Mouse (Mus musculus) forebrain, embryonic 13.5 days (tissue): ENCODE data around the gene Six3. TPM values are rescaled to one million over a fixed set of nuclear protein-coding genes. Genes with fewer than 3 reads are reported as not detected.

Experiments used
- ATAC-seq: fragments of 200-750 bp; cut with Nextera tagmentation; 2 replicates; pipeline ENCODE4 v1.8.0; 2017
- H3K27ac ChIP-seq: fragments of 300-500 bp; sonication (generic); 2 replicates; pipeline ENCODE4 v1.5.1; 2015; ENCODE audit warnings: inconsistent platforms, mild to moderate bottlenecking, moderate library complexity
- H3K27me3 ChIP-seq: fragments of 300-500 bp; sonication (generic); 2 replicates; pipeline ENCODE4 v1.6.1; 2015; ENCODE audit warnings: mild to moderate bottlenecking, inconsistent platforms
- H3K36me3 ChIP-seq: fragments of 300-500 bp; sonication (generic); 2 replicates; pipeline ENCODE4 v1.6.1; 2015; ENCODE audit warnings: mild to moderate bottlenecking, inconsistent platforms; ENCODE audit not compliant: poor library complexity, severe bottlenecking
- H3K4me1 ChIP-seq: fragments of 300-500 bp; sonication (generic); 2 replicates; pipeline ENCODE4 v1.6.1; 2015; ENCODE audit warnings: inconsistent platforms
- H3K4me2 ChIP-seq: fragments of 300-500 bp; sonication (generic); 2 replicates; pipeline ENCODE4 v1.6.1; 2015; ENCODE audit warnings: inconsistent platforms, mild to moderate bottlenecking, moderate library complexity
- H3K4me3 ChIP-seq: fragments of 300-500 bp; sonication (generic); 2 replicates; pipeline ENCODE4 v1.5.1; 2015; ENCODE audit warnings: mild to moderate bottlenecking, inconsistent platforms
- H3K9ac ChIP-seq: fragments of 300-500 bp; sonication (generic); 2 replicates; pipeline ENCODE4 v1.6.1; 2015; ENCODE audit warnings: mild to moderate bottlenecking, inconsistent platforms
- H3K9me3 ChIP-seq: fragments of 300-500 bp; sonication (generic); replicated peaks from 2 replicates; pipeline ENCODE4 v1.6.1; 2016; ENCODE audit warnings: inconsistent platforms
- WGBS: fragments of 180-500 bp; shearing (Covaris S2); methylation state at CpG from one replicate; pipeline ENCODE4 v1.1.7; 2015; 5-methylcytosine and 5-hydroxymethylcytosine counted together
- polyA plus RNA-seq: library from polyadenylated mRNA; unstranded; fragments of >200 nt; fragmentation: Nextera tagmentation; extraction: Ambion mirVana; gene quantifications from 2 replicates; pipeline ENCODE4 v1.2.1, GENCODE M21; 2015

Six3 gene
- polyA plus RNA-seq, 1 experiment from 2014 or later, result 22.4 TPM

DNA sequence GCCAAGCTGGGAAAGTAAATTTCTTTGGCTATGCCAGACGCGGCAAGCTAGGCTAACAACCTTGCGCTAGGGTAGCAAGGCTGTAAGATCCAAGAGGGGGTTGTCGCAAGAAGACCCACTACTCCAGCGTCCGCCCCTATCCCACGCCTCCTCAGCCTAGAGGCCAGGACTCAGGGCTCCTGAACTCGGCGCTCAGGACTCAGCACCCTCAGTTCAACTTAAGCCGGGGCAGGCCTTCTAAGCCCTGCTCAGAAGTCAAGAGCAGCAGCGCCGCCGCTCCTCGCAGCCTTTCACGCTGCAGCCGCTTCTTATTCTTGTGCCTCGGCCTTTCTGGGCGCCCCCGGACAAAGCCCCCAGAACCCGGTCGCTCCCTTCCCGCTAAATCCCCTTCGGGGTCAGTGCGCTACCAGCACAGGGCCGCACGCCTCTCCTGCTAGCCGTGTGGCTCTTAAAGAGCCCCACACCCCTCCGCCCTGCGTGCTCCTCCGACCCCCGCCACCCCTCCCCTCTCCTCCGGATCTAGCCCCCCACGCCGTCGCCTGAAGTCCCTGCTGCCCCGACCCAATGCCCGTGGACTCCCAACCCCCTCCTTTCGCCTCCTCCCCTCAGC, 1.4 kb downstream of the Six3 start:
- H3K27ac ChIP-seq, result peak overlapping the region; percentile 92
- H3K36me3 ChIP-seq, result no peaks in the 10 kb centered on the region
- H3K4me1 ChIP-seq, result peaks cover 59% of the 10 kb centered on the region
- no peak for ATAC-seq
- peak overlapping the region; percentile 42 for H3K4me3 ChIP-seq
- under 1% methylated on average over 38 of the region's 38 CpGs for WGBS
- peak overlapping the region; percentile 71 for H3K9ac ChIP-seq
- H3K4me2 ChIP-seq, result peak overlapping the region; percentile 71
- H3K27me3 ChIP-seq, result peaks cover 100% of the 10 kb centered on the region
- H3K9me3 ChIP-seq, result no peaks in the 10 kb centered on the region

DNA sequence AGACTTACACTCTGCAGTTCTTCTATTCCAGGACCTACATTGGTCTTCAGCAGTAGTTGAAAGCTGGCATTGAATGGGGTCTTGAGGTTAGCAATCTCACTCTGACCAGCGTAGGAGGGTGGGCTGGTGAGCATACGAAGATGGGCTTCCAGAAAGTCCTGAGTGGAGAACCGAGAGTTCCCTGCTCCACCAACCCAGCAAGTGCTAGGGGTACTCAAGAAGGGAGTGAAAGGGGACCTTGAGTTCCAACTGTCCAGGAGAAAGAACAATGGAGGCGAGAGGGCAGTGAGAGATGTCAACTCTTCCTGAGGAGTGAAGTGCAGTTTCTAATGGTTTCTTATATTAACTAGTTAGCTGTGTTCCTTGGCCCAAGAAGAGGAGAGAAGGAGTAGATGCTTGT, 2.2 kb downstream of the Six3 start:
- ATAC-seq, result no peak
- H3K36me3 ChIP-seq, result no peaks in the 10 kb centered on the region
- no peaks in the 10 kb centered on the region for H3K9me3 ChIP-seq
- peak overlapping the region; percentile 92 for H3K27ac ChIP-seq
- H3K4me3 ChIP-seq, result peak overlapping the region; percentile 42
- H3K4me1 ChIP-seq, result peaks cover 67% of the 10 kb centered on the region
- H3K4me2 ChIP-seq, result peak overlapping the region; percentile 71
- 13% methylated on average over 4 of the region's 4 CpGs for WGBS
- peak overlapping the region; percentile 71; the same call in 1 of the 2 replicates for H3K9ac ChIP-seq
- H3K27me3 ChIP-seq, result peaks cover 100% of the 10 kb centered on the region

DNA sequence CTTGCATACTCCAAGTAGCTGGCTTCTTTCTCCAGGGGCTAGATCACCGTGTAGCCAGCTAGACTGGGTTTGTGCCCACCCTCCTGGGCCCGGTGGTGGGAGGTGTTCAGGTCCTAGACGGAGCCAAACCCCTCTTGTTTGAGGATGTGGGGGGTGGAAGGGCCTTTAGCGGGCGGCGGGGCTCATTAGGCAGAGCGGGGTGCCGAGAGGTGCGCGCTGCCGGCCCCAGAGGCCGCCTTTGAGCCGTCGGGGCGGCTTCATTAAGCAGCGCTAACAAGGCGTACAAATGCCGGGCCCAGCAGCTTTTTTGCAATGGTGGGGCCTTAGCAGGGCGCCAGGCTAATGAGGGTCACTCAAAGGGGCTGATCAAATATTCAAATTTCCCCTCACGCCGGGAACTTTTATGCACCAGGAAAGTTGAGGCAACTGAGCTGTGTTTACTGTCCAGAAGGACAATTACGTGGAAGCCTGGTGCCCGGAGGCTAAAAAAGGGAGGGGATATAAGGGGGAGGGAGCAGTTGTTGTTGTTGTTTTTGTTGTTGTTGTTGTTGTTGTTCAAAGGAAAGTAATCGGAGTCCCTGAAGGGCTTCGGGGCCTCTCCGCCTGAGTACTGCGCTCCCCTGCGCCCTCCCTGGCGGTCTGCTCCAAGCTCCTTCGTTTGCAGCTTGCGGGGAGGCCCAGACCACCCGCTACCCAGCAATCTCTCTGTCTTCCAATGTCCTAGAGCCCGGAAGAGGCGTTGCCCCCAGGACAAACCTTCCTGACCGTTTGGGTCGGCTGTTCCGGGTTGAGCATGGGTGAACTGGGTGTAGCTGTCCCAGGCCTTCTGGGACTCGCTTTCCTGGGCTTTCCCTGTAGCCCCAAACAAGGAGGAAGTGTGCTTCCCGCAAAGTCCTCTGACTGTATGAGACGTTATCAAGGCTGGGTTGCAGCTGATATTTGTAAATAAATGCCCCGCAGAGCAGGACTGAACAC, 3.4 kb downstream of the Six3 start:
- Histone ChIP-seq H3K4me2 (peak overlapping the region; percentile 71), H3K27me3 (peaks cover 99% of the 10 kb centered on the region), H3K4me3 (peak overlapping the region; percentile 42), H3K36me3 (no peaks in the 10 kb centered on the region), H3K9me3 (no peaks in the 10 kb centered on the region), H3K9ac (peak overlapping the region; percentile 71), H3K4me1 (peaks cover 79% of the 10 kb centered on the region), H3K27ac (peak overlapping the region; percentile 92)
- WGBS, result under 1% methylated on average over 41 of the region's 41 CpGs
- ATAC-seq, result no peak

DNA sequence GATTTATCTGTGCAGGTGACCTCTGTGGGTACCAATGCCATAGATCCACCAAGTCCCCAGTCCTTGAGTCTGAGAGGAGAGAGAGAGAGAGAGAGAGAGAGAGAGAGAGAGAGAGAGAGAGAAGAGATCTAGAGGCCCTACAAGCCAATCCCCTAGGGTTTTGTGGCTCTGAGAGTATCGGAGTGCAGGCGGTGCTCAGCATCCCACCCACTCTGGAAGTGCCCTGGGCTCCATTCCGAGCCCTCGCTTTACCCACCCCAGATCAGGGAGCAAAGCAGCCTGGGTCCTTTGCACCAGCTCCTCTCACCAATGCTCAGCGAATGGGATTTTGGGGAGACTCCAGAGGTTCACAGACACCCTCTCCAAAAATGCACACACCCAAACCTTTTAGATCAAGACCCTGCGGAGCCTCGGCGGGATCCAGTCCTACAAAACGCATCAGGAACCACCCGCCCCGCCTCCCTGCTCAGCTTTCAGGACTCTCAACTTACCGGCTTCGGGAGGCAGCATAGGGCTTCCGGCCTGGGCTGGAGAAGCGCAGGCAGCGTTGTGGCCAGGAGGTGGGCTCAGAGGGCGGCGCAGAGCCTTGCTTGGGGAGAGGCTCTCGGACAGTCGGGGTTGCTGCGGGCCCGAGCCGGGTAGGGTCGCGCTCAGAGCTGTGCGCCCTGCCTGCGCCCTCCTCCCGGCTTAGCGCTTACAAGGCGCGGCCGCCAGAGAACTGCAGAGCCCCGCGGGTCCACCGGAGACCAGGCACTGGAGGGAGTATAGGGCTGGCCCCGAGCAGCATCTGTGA, 4.4 kb downstream of the Six3 start:
- H3K4me3 ChIP-seq, result peak overlapping the region; percentile 42
- H3K4me2 ChIP-seq, result peak overlapping the region; percentile 71
- peaks cover 74% of the 10 kb centered on the region for H3K4me1 ChIP-seq
- H3K27ac ChIP-seq, result peak overlapping the region; percentile 92
- ATAC-seq, result peak; percentile 7; the same call in 1 of the 2 replicates
- under 1% methylated on average over 35 of the region's 36 CpGs for WGBS
- peaks cover 99% of the 10 kb centered on the region for H3K27me3 ChIP-seq
- H3K9ac ChIP-seq, result peak overlapping the region; percentile 71
- H3K9me3 ChIP-seq, result no peaks in the 10 kb centered on the region
- no peaks in the 10 kb centered on the region for H3K36me3 ChIP-seq

DNA sequence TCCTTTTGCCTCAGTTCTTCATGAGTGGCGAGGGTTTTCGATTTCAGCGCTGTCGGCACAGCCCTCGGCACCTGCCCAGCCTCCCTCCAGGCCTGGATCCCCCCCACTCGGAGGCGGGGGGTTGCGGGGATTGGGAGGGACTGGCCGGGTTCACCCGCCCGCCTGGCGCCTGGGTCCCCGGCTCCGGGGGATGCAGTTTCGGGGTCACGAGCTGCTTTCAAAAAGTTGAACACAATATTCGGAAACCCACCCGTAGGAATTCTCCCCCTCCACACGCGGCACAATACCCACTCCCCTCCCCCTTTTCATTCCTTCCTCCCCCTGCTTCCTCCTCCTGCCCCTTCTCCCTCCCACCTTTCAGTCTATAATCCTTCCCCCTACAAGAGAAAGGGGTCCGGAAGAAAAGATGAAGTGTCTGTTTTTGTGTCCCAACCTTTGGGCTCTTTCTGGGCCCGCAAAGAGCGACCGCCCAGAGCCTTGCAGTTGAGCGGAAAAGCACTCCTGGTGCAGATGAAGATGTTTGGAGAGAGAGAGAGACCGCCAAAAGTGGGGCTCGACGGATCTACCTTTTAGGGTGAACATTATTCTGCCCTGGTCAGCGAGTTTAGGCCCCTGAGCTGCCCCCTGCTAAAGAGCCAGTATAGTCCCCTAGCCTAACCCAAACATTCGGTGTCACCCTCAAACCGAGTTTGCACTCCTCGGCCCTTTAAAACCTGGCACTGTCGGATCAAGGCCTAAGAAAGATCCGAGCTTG, 5.1 kb downstream of the Six3 start:
- no peak for ATAC-seq
- Histone ChIP-seq H3K27me3 (peaks cover 99% of the 10 kb centered on the region), H3K36me3 (no peaks in the 10 kb centered on the region), H3K4me3 (peak overlapping the region; percentile 42), H3K4me2 (peak overlapping the region; percentile 71), H3K27ac (peak overlapping the region; percentile 92), H3K4me1 (peaks cover 74% of the 10 kb centered on the region), H3K9me3 (no peaks in the 10 kb centered on the region), H3K9ac (peak overlapping the region; percentile 71)
- WGBS, result 2% methylated on average over 29 of the region's 34 CpGs

DNA sequence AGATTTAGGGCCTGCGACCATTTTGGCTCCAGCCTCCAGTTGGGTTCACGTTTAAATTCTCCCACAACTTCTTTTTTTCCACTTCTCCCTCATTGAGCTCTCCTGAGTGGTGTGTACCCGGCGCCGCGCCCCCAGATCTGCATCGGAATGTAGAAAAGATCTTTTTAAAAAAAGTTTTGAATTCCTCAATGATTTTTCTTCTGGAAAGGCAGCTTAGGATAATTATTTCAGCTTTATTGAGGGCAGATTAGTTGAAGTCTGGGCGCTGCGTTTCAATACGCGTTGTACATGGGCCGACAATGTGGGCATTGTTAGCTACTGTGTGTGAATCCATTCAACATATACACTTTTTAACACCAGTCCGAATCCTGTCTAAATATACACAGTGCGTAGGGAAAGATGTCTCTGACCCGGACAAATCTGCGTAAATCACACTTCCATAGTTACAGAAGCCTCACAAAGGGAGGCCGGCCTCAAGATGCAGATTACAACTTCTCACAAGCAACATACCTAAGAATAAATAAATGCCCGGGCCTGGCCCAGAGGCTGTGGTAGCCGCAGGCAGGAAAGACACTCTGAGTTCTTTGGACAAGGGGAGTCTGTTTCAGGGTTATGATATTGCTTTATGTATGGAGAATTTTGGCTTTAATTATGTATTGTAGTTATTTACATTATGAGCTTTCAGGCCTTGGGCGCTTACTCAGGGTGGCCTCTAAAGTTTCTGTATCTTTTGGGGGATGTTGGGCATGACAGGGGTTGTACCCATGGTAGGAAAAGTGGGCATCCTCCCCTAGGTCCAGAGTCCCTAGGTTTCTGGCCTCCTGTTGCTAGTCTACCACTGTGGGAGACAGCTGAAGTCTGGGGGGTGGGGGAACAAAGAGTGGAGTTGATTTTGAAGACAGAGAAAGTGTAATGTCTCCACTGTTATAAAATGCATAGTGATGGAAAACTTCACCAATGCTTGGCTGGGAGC, 6.0 kb downstream of the Six3 start:
- Histone ChIP-seq H3K36me3 (no peaks in the 10 kb centered on the region), H3K4me1 (peaks cover 70% of the 10 kb centered on the region), H3K27ac (peak overlapping the region; percentile 92), H3K27me3 (peaks cover 91% of the 10 kb centered on the region), H3K9ac (peak overlapping the region; percentile 71), H3K9me3 (no peaks in the 10 kb centered on the region), H3K4me2 (peak overlapping the region; percentile 71), H3K4me3 (peak overlapping the region; percentile 57)
- 5% methylated on average over 20 of the region's 20 CpGs for WGBS
- no peak for ATAC-seq

DNA sequence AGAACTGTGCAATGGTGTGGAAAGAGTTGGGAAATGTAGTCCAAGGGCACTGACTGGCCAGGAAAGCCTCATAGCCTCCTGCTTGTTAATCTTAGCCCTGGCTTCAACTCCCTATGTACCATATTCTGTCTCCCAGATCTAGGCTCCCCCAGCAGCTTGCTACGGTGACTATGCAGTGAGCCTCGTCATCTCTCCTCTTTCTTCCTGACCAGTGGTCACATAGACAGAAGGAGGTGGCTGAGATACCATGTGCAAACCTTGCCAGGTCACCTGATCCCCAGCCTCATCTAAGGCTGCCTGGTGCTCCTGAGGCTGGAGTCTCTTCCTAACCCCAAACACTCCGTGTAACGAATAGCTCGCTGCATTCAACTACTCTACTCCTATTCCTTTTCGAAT, 6.7 kb downstream of the Six3 start:
- Histone ChIP-seq H3K27ac (peak overlapping the region; percentile 92), H3K4me1 (peaks cover 67% of the 10 kb centered on the region), H3K27me3 (peaks cover 88% of the 10 kb centered on the region), H3K4me3 (peak overlapping the region; percentile 57; the same call in 1 of the 2 replicates), H3K4me2 (peak overlapping the region; percentile 71), H3K9me3 (no peaks in the 10 kb centered on the region), H3K9ac (peak overlapping the region; percentile 71), H3K36me3 (no peaks in the 10 kb centered on the region)
- 1% methylated on average over 6 of the region's 6 CpGs for WGBS
- ATAC-seq, result no peak

DNA sequence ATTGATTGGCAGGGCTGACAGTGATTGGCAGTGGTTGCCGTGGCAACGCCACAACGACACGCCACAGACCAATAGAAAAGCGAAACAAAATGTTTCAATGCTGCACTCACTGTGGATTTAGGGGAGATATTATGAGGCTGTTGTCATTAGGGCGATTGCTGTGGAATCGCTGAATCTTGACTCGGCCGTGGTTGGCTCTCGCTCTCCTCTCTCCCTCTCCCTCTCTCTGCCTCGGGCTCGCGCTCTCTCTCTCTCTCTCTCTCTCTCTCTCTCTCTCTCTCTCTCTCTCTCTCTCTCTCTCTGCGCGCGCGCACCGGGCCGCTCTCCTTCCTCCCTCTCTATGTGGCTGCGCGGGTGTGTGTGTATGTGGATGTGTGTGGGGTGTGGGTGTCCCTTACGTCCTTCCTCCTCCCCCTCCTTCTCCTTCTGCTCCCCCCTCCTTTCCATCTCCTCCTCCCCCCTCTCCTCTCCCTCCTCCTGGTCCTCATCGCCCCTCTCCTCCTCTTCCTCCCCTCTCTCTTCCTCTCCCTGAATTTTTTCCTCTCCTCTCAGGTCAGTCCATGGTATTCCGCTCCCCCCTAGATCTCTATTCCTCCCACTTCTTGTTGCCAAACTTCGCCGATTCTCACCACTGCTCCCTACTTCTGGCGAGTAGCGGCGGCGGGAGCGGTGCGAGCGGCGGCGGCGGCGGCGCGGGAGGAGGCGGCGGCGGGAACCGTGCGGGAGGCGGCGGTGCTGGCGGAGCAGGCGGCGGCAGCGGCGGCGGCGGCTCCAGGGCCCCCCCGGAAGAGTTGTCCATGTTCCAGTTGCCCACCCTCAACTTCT, 7.5 kb downstream of the Six3 start:
- Histone ChIP-seq H3K4me2 (peak overlapping the region; percentile 71), H3K4me3 (peak overlapping the region; percentile 57), H3K9ac (peak overlapping the region; percentile 86), H3K36me3 (no peaks in the 10 kb centered on the region), H3K9me3 (no peaks in the 10 kb centered on the region), H3K27ac (peak overlapping the region; percentile 92), H3K4me1 (peaks cover 69% of the 10 kb centered on the region), H3K27me3 (peaks cover 88% of the 10 kb centered on the region)
- peak; percentile 78 for ATAC-seq
- under 1% methylated on average over 51 of the region's 54 CpGs for WGBS

DNA sequence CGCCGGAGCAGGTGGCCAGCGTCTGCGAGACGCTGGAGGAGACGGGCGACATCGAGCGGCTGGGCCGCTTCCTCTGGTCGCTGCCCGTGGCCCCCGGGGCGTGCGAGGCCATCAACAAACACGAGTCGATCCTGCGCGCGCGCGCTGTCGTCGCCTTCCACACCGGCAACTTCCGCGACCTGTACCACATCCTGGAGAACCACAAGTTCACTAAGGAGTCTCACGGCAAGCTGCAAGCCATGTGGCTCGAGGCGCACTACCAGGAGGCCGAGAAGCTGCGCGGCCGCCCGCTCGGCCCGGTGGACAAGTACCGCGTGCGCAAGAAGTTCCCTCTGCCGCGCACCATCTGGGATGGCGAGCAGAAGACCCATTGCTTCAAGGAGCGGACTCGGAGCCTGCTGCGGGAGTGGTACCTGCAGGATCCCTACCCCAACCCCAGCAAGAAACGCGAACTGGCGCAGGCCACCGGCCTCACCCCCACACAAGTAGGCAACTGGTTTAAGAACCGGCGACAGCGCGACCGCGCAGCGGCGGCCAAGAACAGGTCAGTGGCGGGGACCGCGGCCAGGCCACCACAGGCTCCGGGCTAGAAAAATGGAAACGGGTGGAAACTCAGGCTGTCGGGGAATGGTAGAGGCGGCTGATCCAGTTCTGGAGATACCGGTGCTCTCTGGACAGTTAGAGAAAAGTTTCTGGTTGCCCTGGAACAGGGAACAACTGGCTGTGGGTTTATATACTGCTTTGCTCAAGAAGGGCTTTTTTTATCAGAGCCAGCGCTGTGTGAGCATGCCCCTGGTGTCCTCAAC, 8.3 kb downstream of the Six3 start:
- under 1% methylated on average over 66 of the region's 67 CpGs for WGBS
- H3K27me3 ChIP-seq, result peaks cover 88% of the 10 kb centered on the region
- no peak for ATAC-seq
- H3K4me3 ChIP-seq, result peak overlapping the region; percentile 57
- peaks cover 70% of the 10 kb centered on the region for H3K4me1 ChIP-seq
- peak overlapping the region; percentile 86 for H3K9ac ChIP-seq
- H3K27ac ChIP-seq, result peak overlapping the region; percentile 92
- no peaks in the 10 kb centered on the region for H3K9me3 ChIP-seq
- H3K36me3 ChIP-seq, result no peaks in the 10 kb centered on the region
- H3K4me2 ChIP-seq, result peak overlapping the region; percentile 71
